Mouse (Mus musculus): ENCODE measurements at regions not wholly inside any gene's neighbourhood (a gene's known extent, or its start where the extent isn't known, plus 50 kb on each side); places are given as distances from the start of the nearest gene placed in this dataset.

DNA sequence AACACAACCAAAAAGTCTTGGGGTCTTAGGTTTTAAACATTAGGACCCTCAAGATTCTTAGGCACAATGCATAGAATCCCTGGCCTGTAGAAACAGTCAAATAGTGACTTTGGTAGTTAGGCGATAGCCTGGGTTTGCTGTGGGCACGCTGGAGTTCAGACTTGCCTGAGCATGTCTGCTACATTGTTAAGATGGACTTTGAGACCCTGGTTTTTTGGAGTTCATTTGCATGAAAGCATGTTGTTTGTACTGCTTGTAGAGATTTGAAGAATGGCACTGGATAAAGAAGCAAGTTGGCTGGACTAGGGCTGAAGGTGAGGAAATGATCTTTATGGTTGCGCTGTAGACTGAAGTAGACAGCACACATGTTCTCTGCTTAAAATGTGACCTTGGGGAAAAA lies 180.9 kb downstream of the Sqor start:
- TF ChIP-seq CTCF (IDR thresholded peaks at IDR 0.05; ENCODE audit: extremely low read depth, insufficient read depth, low read length) (no peak), POLR2A (IDR thresholded peaks at IDR 0.05; ENCODE audit: extremely low read depth, insufficient read depth, low read length) (no peak)

All from cortical plate, adult 2 months (tissue).